Mouse (Mus musculus) gonadal fat pad, adult 2 months (tissue): Measurements from ENCODE around the gene Gm7579. TPM values are rescaled to one million over a fixed set of nuclear protein-coding genes. Genes with fewer than 3 reads are reported as not detected.

Experiments
- polyA plus RNA-seq: library from polyadenylated mRNA; depleted of rRNA; stranded (reverse); fragments of >200 nt; gene quantifications from 2 replicates; pipeline ENCODE4 v1.2.3, GENCODE M21; 2012; rRNA removed

Gene Gm7579
- polyA plus RNA-seq, 1 experiment, result not detected

Other genes starting within 250 kb of the Gm7579 start
- gene Mob2, start 150.8 kb upstream of the Gm7579 start, polyA plus RNA-seq, result 50.5 and 54.7 TPM in 2 replicates
- 10.9 and 13.2 TPM in 2 replicates for gene Dusp8, start 116.0 kb upstream of the Gm7579 start, polyA plus RNA-seq
- not detected in 2 replicates for gene Gm45618, start 91.1 kb upstream of the Gm7579 start, polyA plus RNA-seq
- not detected in 2 replicates for gene Gm39115, start 75.8 kb upstream of the Gm7579 start, polyA plus RNA-seq
- not detected in 2 replicates for gene Gm45337, start 67.3 kb upstream of the Gm7579 start, polyA plus RNA-seq
- gene Gm29735, start 54.7 kb upstream of the Gm7579 start, polyA plus RNA-seq, result not detected in 2 replicates
- gene Gm4553, start 46.1 kb upstream of the Gm7579 start, polyA plus RNA-seq, result not detected in 2 replicates
- not detected in 2 replicates for gene Krtap5-2, start 35.9 kb upstream of the Gm7579 start, polyA plus RNA-seq
- not detected in 2 replicates for gene Gm10153, start 21.5 kb upstream of the Gm7579 start, polyA plus RNA-seq
- not detected in 2 replicates for gene Krtap5-3, start 10.5 kb upstream of the Gm7579 start, polyA plus RNA-seq
- gene Krtap5-5, start 18.1 kb downstream of the Gm7579 start, polyA plus RNA-seq, result not detected in 2 replicates
- not detected in 2 replicates for gene Gm40460, start 29.2 kb downstream of the Gm7579 start, polyA plus RNA-seq
- not detected in 2 replicates for gene Gm2431, start 46.5 kb downstream of the Gm7579 start, polyA plus RNA-seq
- not detected in 2 replicates for gene Gm4559, start 62.5 kb downstream of the Gm7579 start, polyA plus RNA-seq
- gene Krtap5-1, start 85.3 kb downstream of the Gm7579 start, polyA plus RNA-seq, result not detected in 2 replicates
- gene Krtap5-4, start 91.7 kb downstream of the Gm7579 start, polyA plus RNA-seq, result not detected in 2 replicates
- gene Ifitm10, start 161.9 kb downstream of the Gm7579 start, polyA plus RNA-seq, result 4.5 and 5.4 TPM in 2 replicates
- 0.74 and 1.0 TPM in 2 replicates for gene Gm49369, start 170.8 kb downstream of the Gm7579 start, polyA plus RNA-seq
- gene Ctsd, start 176.2 kb downstream of the Gm7579 start, polyA plus RNA-seq, result 1,099 and 1,739 TPM in 2 replicates
- gene Syt8, start 223.0 kb downstream of the Gm7579 start, polyA plus RNA-seq, result 0.50 and 0.75 TPM in 2 replicates
- gene Tnni2, start 229.9 kb downstream of the Gm7579 start, polyA plus RNA-seq, result 2.0 and 7.1 TPM in 2 replicates
- 61.7 and 77.5 TPM in 2 replicates for gene Lsp1, start 248.9 kb downstream of the Gm7579 start, polyA plus RNA-seq